Mouse (Mus musculus): ENCODE measurements around the gene Spib.

The Spib gene

DNA sequence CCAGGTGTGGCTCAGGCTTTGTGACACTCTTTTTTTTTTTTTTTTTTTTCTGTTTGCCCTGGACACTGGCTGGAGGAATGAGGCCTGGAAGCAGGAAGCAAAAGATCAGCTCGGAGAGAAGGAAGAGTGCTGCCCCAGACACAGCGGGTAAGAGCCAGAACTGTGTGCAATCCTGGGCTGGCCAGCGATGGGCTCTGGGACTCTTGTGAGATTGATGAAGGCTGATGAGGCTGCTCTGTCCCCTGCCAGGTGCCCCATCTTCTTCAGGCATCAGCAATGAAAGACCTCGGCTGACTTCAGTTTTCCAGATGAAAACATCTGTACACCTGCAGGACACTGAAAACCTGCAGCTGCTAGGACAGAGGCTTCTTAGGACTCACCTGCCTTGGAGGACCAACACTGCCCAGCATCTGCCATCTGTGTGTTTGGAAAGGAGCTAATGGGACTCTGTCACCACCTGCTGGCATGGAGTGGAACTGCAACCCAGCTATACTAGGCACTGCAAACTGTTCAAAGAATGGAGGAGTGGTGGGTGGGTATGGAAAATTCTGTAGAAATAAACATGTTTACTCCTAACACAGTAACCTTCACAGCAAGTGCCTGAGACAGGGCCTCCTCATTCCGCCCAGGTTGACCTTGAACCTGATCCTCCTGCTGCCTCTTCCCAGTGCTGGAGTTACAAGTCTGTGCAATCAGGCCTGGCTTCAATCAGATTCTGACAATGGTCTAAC, 46.9 kb downstream of the Spib start:
- peak; percentile 88 for DNase-seq

DNA sequence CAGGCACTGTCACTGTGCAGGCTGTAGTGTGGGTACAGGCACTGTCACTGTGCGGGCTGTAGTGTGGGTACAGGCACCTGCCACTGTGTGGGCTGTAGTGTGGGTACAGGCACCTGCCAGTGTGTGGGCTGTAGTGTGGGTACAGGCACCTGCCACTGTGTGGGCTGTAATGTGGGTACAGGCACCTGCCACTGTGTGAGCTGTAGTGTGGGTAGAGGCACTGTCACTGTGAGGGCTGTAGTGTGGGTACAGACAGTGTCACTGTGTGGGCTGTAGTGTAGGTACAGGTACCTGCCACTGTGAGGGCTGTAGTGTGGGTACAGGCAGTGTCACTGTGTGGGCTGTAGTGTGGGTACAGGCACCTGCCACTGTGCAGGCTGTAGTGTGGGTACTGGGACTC, 47.8 kb downstream of the Spib start:
- no peak for DNase-seq

DNA sequence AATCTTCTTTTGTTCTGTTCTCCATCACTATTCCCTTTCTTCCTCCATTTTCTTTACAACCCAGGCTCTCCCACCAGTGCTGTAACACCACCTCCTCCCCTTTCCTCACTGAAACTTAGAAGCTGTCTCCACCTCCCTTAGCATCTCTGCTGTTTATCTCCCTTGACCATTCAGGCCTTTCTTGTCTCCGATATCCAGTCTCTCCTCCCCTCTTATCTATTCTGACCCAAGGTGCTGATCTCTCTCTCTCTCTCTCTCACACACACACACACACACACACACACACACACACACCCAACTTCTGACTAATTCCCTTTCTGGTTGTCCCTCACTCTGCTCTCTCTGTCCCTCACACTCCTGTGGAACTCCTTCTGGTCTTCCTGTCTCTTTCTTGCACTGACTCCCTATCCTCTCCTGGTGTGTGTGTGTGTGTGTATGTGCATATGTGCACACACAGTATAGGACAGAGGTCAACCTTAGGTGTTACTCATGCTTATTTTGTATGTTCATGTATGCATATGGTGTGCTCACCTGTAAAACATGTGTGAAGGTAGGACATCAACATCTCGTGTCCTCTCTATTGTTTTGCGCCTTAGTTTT, 48.9 kb downstream of the Spib start:
- no peak for DNase-seq

All from right cerebral cortex, postnatal 4 days (tissue).